Mouse (Mus musculus) MEL (cell line): Measurements from ENCODE around the gene Bcap31.

Experiments used
- CHD1 ChIP-seq: IDR thresholded peaks from 2 replicates; pipeline ENCODE4 v1.6.1; 2012; ENCODE audit warnings: low read depth, mild to moderate bottlenecking, inconsistent platforms, low read length, improper control_type of control experiment
- CTCF ChIP-seq, 3 experiments: IDR thresholded peaks in 2 of 3; conservative IDR thresholded peaks in 1 of 3; 2 replicates each; pipeline ENCODE4 v1.5.1; 2011 to 2012; ENCODE audit warnings: low read length in 3 of 3, low read depth in 2 of 3, mild to moderate bottlenecking in 2 of 3, improper control_type of control experiment in 1 of 3, inconsistent platforms in 1 of 3, mixed read lengths in 1 of 3, moderate library complexity in 1 of 3; ENCODE audit not compliant: control insufficient read depth in 1 of 3, insufficient read depth in 1 of 3, poor library complexity in 1 of 3, severe bottlenecking in 1 of 3
- MAZ ChIP-seq: IDR thresholded peaks from 2 replicates; pipeline ENCODE4 v1.6.1; 2012; ENCODE audit warnings: low read depth, mild to moderate bottlenecking, inconsistent platforms, low read length, improper control_type of control experiment
- USF1 ChIP-seq: IDR thresholded peaks from 2 replicates; pipeline ENCODE4 v1.6.1; 2014; ENCODE audit warnings: low read depth, mild to moderate bottlenecking, inconsistent platforms, low read length, improper control_type of control experiment, moderate library complexity

GRCm38 (mm10) chrX:73663143-73663542, 52.8 kb downstream of the Bcap31 start:
- no peak for TF ChIP-seq MAZ
- no peak for TF ChIP-seq USF1
- peak in 1 of 3 experiments; percentile 57; a peak in 3 of 6 replicates for TF ChIP-seq CTCF (IDR thresholded peaks at IDR 0.05 in 2 of 3, conservative IDR thresholded peaks at IDR 0.05 in 1 of 3; ENCODE audit: control insufficient read depth in 1 of 3, insufficient read depth in 1 of 3, low read depth in 2 of 3, low read length in 3 of 3, poor library complexity in 1 of 3, severe bottlenecking in 1 of 3)
- no peak for TF ChIP-seq CHD1
